Mouse (Mus musculus): ENCODE results near the gene Grid1. TPM values are rescaled to one million over a fixed set of nuclear protein-coding genes. Genes with fewer than 3 reads are reported as not detected.

The Grid1 gene
- polyA plus RNA-seq, 1 experiment: 0.24 TPM

GRCm38 (mm10) chr14:35159296-35159695, 339.4 kb downstream of the Grid1 start:
- Histone ChIP-seq H3K4me1 (ENCODE audit: control insufficient read depth, insufficient read depth, low read length) (no peaks in the 10 kb centered on the region), H3K36me3 (ENCODE audit: control insufficient read depth, insufficient read depth, low read length, poor library complexity, severe bottlenecking) (no peaks in the 10 kb centered on the region), H3K9ac (ENCODE audit: low read depth, poor library complexity, severe bottlenecking) (no peak overlapping the region), H3K27me3 (ENCODE audit: control insufficient read depth, insufficient read depth, low read length, poor library complexity, severe bottlenecking) (no peaks in the 10 kb centered on the region; the same call in 1 of the 2 replicates), H3K27ac (ENCODE audit: insufficient read depth, low read length) (no peak overlapping the region), H3K9me3 (replicated peaks; ENCODE audit: control insufficient read depth, insufficient read depth, low read length, poor library complexity, severe bottlenecking) (no peaks in the 10 kb centered on the region), H3K4me3 (ENCODE audit: low read depth, low read length) (no peak overlapping the region)
- TF ChIP-seq CTCF (IDR thresholded peaks at IDR 0.05; ENCODE audit: low read depth, low read length): no peak
- TF ChIP-seq EP300 (IDR thresholded peaks at IDR 0.05; ENCODE audit: insufficient read depth, low read depth, low read length): no peak
- no peak for TF ChIP-seq POLR2A (IDR thresholded peaks at IDR 0.05; ENCODE audit: insufficient read depth, low read length)

GRCm38 (mm10) chr14:35167451-35167850, 347.5 kb downstream of the Grid1 start:
- Histone ChIP-seq H3K9me3 (replicated peaks; ENCODE audit: control insufficient read depth, insufficient read depth, low read length, poor library complexity, severe bottlenecking) (no peaks in the 10 kb centered on the region), H3K27ac (ENCODE audit: insufficient read depth, low read length) (no peak overlapping the region), H3K4me3 (ENCODE audit: low read depth, low read length) (no peak overlapping the region), H3K36me3 (ENCODE audit: control insufficient read depth, insufficient read depth, low read length, poor library complexity, severe bottlenecking) (no peaks in the 10 kb centered on the region), H3K4me1 (ENCODE audit: control insufficient read depth, insufficient read depth, low read length) (no peaks in the 10 kb centered on the region), H3K27me3 (ENCODE audit: control insufficient read depth, insufficient read depth, low read length, poor library complexity, severe bottlenecking) (no peaks in the 10 kb centered on the region), H3K9ac (ENCODE audit: low read depth, poor library complexity, severe bottlenecking) (no peak overlapping the region)
- TF ChIP-seq EP300 (IDR thresholded peaks at IDR 0.05; ENCODE audit: insufficient read depth, low read depth, low read length) (no peak), CTCF (IDR thresholded peaks at IDR 0.05; ENCODE audit: low read depth, low read length) (no peak), POLR2A (IDR thresholded peaks at IDR 0.05; ENCODE audit: insufficient read depth, low read length) (no peak)

GRCm38 (mm10) chr14:35173861-35174260, 354.0 kb downstream of the Grid1 start:
- TF ChIP-seq CTCF (IDR thresholded peaks at IDR 0.05; ENCODE audit: low read depth, low read length): no peak
- TF ChIP-seq POLR2A (IDR thresholded peaks at IDR 0.05; ENCODE audit: insufficient read depth, low read length): no peak
- TF ChIP-seq EP300 (IDR thresholded peaks at IDR 0.05; ENCODE audit: insufficient read depth, low read depth, low read length): no peak
- H3K9ac ChIP-seq (ENCODE audit: low read depth, poor library complexity, severe bottlenecking): no peak overlapping the region
- H3K4me3 ChIP-seq (ENCODE audit: low read depth, low read length): no peak overlapping the region
- no peaks in the 10 kb centered on the region for H3K36me3 ChIP-seq (ENCODE audit: control insufficient read depth, insufficient read depth, low read length, poor library complexity, severe bottlenecking)
- H3K4me1 ChIP-seq (ENCODE audit: control insufficient read depth, insufficient read depth, low read length): no peaks in the 10 kb centered on the region
- no peak overlapping the region for H3K27ac ChIP-seq (ENCODE audit: insufficient read depth, low read length)
- H3K27me3 ChIP-seq (ENCODE audit: control insufficient read depth, insufficient read depth, low read length, poor library complexity, severe bottlenecking): no peaks in the 10 kb centered on the region
- H3K9me3 ChIP-seq (replicated peaks; ENCODE audit: control insufficient read depth, insufficient read depth, low read length, poor library complexity, severe bottlenecking): no peaks in the 10 kb centered on the region

- Histone ChIP-seq H3K36me3 (ENCODE audit: control insufficient read depth, insufficient read depth, low read length, poor library complexity, severe bottlenecking) (no peaks in the 10 kb centered on the region), H3K27me3 (ENCODE audit: control insufficient read depth, insufficient read depth, low read length, poor library complexity, severe bottlenecking) (no peaks in the 10 kb centered on the region), H3K27ac (ENCODE audit: insufficient read depth, low read length) (no peak overlapping the region), H3K9me3 (replicated peaks; ENCODE audit: control insufficient read depth, insufficient read depth, low read length, poor library complexity, severe bottlenecking) (no peaks in the 10 kb centered on the region), H3K4me3 (ENCODE audit: low read depth, low read length) (no peak overlapping the region), H3K9ac (ENCODE audit: low read depth, poor library complexity, severe bottlenecking) (no peak overlapping the region), H3K4me1 (ENCODE audit: control insufficient read depth, insufficient read depth, low read length) (no peaks in the 10 kb centered on the region)
- TF ChIP-seq CTCF (IDR thresholded peaks at IDR 0.05; ENCODE audit: low read depth, low read length) (no peak), EP300 (IDR thresholded peaks at IDR 0.05; ENCODE audit: insufficient read depth, low read depth, low read length) (no peak)
These were observed 356.1 kb downstream of the Grid1 start for GRCm38 (mm10) chr14:35176021-35176420.

GRCm38 (mm10) chr14:35179076-35179475, 359.2 kb downstream of the Grid1 start:
- Histone ChIP-seq H3K4me1 (ENCODE audit: control insufficient read depth, insufficient read depth, low read length) (no peaks in the 10 kb centered on the region), H3K4me3 (ENCODE audit: low read depth, low read length) (no peak overlapping the region), H3K27me3 (ENCODE audit: control insufficient read depth, insufficient read depth, low read length, poor library complexity, severe bottlenecking) (no peaks in the 10 kb centered on the region; the same call in 1 of the 2 replicates), H3K36me3 (ENCODE audit: control insufficient read depth, insufficient read depth, low read length, poor library complexity, severe bottlenecking) (no peaks in the 10 kb centered on the region), H3K9ac (ENCODE audit: low read depth, poor library complexity, severe bottlenecking) (no peak overlapping the region), H3K27ac (ENCODE audit: insufficient read depth, low read length) (no peak overlapping the region), H3K9me3 (replicated peaks; ENCODE audit: control insufficient read depth, insufficient read depth, low read length, poor library complexity, severe bottlenecking) (no peaks in the 10 kb centered on the region)
- TF ChIP-seq POLR2A (IDR thresholded peaks at IDR 0.05; ENCODE audit: insufficient read depth, low read length) (no peak), EP300 (IDR thresholded peaks at IDR 0.05; ENCODE audit: insufficient read depth, low read depth, low read length) (no peak)

- TF ChIP-seq EP300 (IDR thresholded peaks at IDR 0.05; ENCODE audit: insufficient read depth, low read depth, low read length) (no peak), POLR2A (IDR thresholded peaks at IDR 0.05; ENCODE audit: insufficient read depth, low read length) (no peak), CTCF (IDR thresholded peaks at IDR 0.05; ENCODE audit: low read depth, low read length) (no peak)
- Histone ChIP-seq H3K27ac (ENCODE audit: insufficient read depth, low read length) (no peak overlapping the region), H3K4me1 (ENCODE audit: control insufficient read depth, insufficient read depth, low read length) (no peaks in the 10 kb centered on the region), H3K4me3 (ENCODE audit: low read depth, low read length) (no peak overlapping the region), H3K9me3 (replicated peaks; ENCODE audit: control insufficient read depth, insufficient read depth, low read length, poor library complexity, severe bottlenecking) (no peaks in the 10 kb centered on the region), H3K27me3 (ENCODE audit: control insufficient read depth, insufficient read depth, low read length, poor library complexity, severe bottlenecking) (no peaks in the 10 kb centered on the region; the same call in 1 of the 2 replicates), H3K36me3 (ENCODE audit: control insufficient read depth, insufficient read depth, low read length, poor library complexity, severe bottlenecking) (no peaks in the 10 kb centered on the region), H3K9ac (ENCODE audit: low read depth, poor library complexity, severe bottlenecking) (no peak overlapping the region)
These were observed 365.5 kb downstream of the Grid1 start for GRCm38 (mm10) chr14:35185399-35185798.
